Mouse (Mus musculus): Measurements from ENCODE around the gene Slc20a1.

Gene Slc20a1

GRCm38 (mm10) chr2:129253631-129253970, 55.0 kb downstream of the Slc20a1 start:
- DNase-seq (ENCODE audit: low spot score) = no peak

- DNase-seq (ENCODE audit: low spot score) = no peak
Observed at GRCm38 (mm10) chr2:129254076-129254475, 55.5 kb downstream of the Slc20a1 start.

GRCm38 (mm10) chr2:129256006-129256405, 57.4 kb downstream of the Slc20a1 start:
- DNase-seq (ENCODE audit: low spot score) = no peak

GRCm38 (mm10) chr2:129258056-129258455, 59.5 kb downstream of the Slc20a1 start:
- DNase-seq (ENCODE audit: low spot score) = no peak

- peak; percentile 75 for DNase-seq (ENCODE audit: low spot score)
Observed at GRCm38 (mm10) chr2:129258475-129259211, 60.1 kb downstream of the Slc20a1 start.

GRCm38 (mm10) chr2:129260646-129261045, 62.1 kb downstream of the Slc20a1 start:
- DNase-seq (ENCODE audit: low spot score) = no peak

Measured in ovary, postnatal 14 days (tissue).